Mouse (Mus musculus): Measurements from ENCODE around the gene Sort1. TPM values are rescaled to one million over a fixed set of nuclear protein-coding genes. Genes with fewer than 3 reads are reported as not detected.
A peak's percentile ranks its signal among the peaks of the same experiment; 100 is the strongest.

Sort1 gene
- total RNA-seq, 2 experiments from 2014 or later, result 373 to 382 TPM

- DNase-seq (ENCODE audit: low spot score in 2 of 2), result no peak
Measured at GRCm38 (mm10) chr3:108325521-108325920, 41.6 kb downstream of the Sort1 start.

GRCm38 (mm10) chr3:108327275-108327674 lies 43.4 kb downstream of the Sort1 start:
- DNase-seq (ENCODE audit: low spot score in 2 of 2), result peak; percentile 61 to 77

GRCm38 (mm10) chr3:108327916-108328315 lies 44.0 kb downstream of the Sort1 start:
- peak in 1 of 2 experiments; percentile 46 for DNase-seq (ENCODE audit: low spot score in 2 of 2)

GRCm38 (mm10) chr3:108328441-108328841 lies 44.6 kb downstream of the Sort1 start:
- peak in 1 of 2 experiments; percentile 67 for DNase-seq (ENCODE audit: low spot score in 2 of 2)

- DNase-seq (ENCODE audit: low spot score in 2 of 2), result no peak
Measured at GRCm38 (mm10) chr3:108330812-108331211, 46.9 kb downstream of the Sort1 start.

GRCm38 (mm10) chr3:108336878-108337277 lies 53.0 kb downstream of the Sort1 start:
- no peak for DNase-seq (ENCODE audit: low spot score in 2 of 2)

GRCm38 (mm10) chr3:108341040-108341439 lies 57.2 kb downstream of the Sort1 start:
- DNase-seq (ENCODE audit: low spot score in 2 of 2), result no peak

GRCm38 (mm10) chr3:108342185-108342584 lies 58.3 kb downstream of the Sort1 start:
- DNase-seq (ENCODE audit: low spot score in 2 of 2), result peak in 1 of 2 experiments; percentile 67

GRCm38 (mm10) chr3:108345855-108346254 lies 62.0 kb downstream of the Sort1 start:
- DNase-seq (ENCODE audit: low spot score in 2 of 2), result no peak

GRCm38 (mm10) chr3:108348376-108348775 lies 64.5 kb downstream of the Sort1 start:
- peak in 1 of 2 experiments; percentile 54 for DNase-seq (ENCODE audit: low spot score in 2 of 2)

- DNase-seq (ENCODE audit: low spot score in 2 of 2), result no peak
Measured at GRCm38 (mm10) chr3:108355245-108355644, 71.4 kb downstream of the Sort1 start.

GRCm38 (mm10) chr3:108357051-108357450 lies 73.2 kb downstream of the Sort1 start:
- no peak for DNase-seq (ENCODE audit: low spot score in 2 of 2)

GRCm38 (mm10) chr3:108358445-108358844 lies 74.6 kb downstream of the Sort1 start:
- DNase-seq (ENCODE audit: low spot score in 2 of 2), result peak; percentile 76 to 83

- no peak for DNase-seq (ENCODE audit: low spot score in 2 of 2)
Measured at GRCm38 (mm10) chr3:108360894-108361293, 77.0 kb downstream of the Sort1 start.

- peak in 1 of 2 experiments; percentile 58 for DNase-seq (ENCODE audit: low spot score in 2 of 2)
Measured at GRCm38 (mm10) chr3:108363626-108364025, 79.7 kb downstream of the Sort1 start.

- no peak for DNase-seq (ENCODE audit: low spot score in 2 of 2)
Measured at GRCm38 (mm10) chr3:108364270-108364995, 80.6 kb downstream of the Sort1 start, which contains the start of gene Mybphl. Mybphl (plus strand) TSS chr3:108364911.

- no peak for DNase-seq (ENCODE audit: low spot score in 2 of 2)
Measured at GRCm38 (mm10) chr3:108367173-108367572, 83.3 kb downstream of the Sort1 start.

- no peak for DNase-seq (ENCODE audit: low spot score in 2 of 2)
Measured at GRCm38 (mm10) chr3:108367828-108368227, 83.9 kb downstream of the Sort1 start.

GRCm38 (mm10) chr3:108368721-108369120 lies 84.8 kb downstream of the Sort1 start:
- no peak for DNase-seq (ENCODE audit: low spot score in 2 of 2)

GRCm38 (mm10) chr3:108372274-108372673 lies 88.4 kb downstream of the Sort1 start:
- no peak for DNase-seq (ENCODE audit: low spot score in 2 of 2)

- no peak for DNase-seq (ENCODE audit: low spot score in 2 of 2)
Measured at GRCm38 (mm10) chr3:108372691-108373090, 88.8 kb downstream of the Sort1 start.

- peak in 1 of 2 experiments; percentile 78 for DNase-seq (ENCODE audit: low spot score in 2 of 2)
Measured at GRCm38 (mm10) chr3:108378875-108379663, 95.2 kb downstream of the Sort1 start.

Measured in layer of hippocampus, adult 18-20 months (tissue).